Mouse (Mus musculus) spleen, adult 2 months (tissue): ENCODE measurements around the gene Cd7.

Experiments
- CTCF ChIP-seq: fragments of 200-500 bp; IDR thresholded peaks from 2 replicates; pipeline ENCODE4 v1.5.1; 2011; ENCODE audit warnings: mild to moderate bottlenecking, inconsistent platforms; ENCODE audit not compliant: insufficient read depth, insufficient read length, insufficient replicate concordance; ENCODE audit errors: extremely low read depth
- POLR2A ChIP-seq: fragments of 200-500 bp; IDR thresholded peaks from 2 replicates; pipeline ENCODE4 v1.6.1; 2011; ENCODE audit warnings: low read depth, low read length, inconsistent platforms

DNA sequence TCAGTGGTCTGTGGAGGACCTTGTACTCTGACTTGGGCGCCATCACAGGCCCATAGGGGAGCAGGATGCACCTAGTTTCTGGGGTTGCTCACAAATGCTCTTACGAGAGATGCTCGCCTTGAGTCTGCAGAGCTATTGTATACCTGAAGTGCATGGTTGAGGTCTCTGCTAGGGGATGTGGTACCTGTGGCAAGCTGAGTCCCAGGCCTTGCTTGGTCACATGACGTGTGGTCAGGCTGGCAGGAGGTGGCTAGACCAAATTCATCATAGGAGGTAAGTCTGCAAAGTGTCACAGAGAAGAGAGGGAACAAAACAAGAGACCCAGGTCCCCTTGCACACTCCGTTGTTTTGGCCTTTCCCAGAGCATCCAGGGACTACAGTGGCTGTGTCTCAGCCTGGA is 19.7 kb downstream of the Cd7 start:
- no peak for TF ChIP-seq CTCF
- TF ChIP-seq POLR2A = no peak
